Mouse (Mus musculus) spleen, postnatal 4 days (tissue): ENCODE measurements around the gene Dlgap1.
"Not testable (repeated sequence)": the region's sequence is repeated elsewhere in the genome, so short reads cannot be mapped to it uniquely, and the experiment has no call there.

ENCODE experiments used
- DNase-seq, 2 experiments: peaks; one replicate each; pipeline ENCODE4 v3.0.0; 2022; ENCODE audit warnings: low spot score in 2 of 2

The Dlgap1 gene

GRCm38 (mm10) chr17:70805866-70806265 lies 837.0 kb downstream of the Dlgap1 start:
- DNase-seq: no peak

GRCm38 (mm10) chr17:70806600-70806999 lies 837.7 kb downstream of the Dlgap1 start:
- DNase-seq: no peak

DNA sequence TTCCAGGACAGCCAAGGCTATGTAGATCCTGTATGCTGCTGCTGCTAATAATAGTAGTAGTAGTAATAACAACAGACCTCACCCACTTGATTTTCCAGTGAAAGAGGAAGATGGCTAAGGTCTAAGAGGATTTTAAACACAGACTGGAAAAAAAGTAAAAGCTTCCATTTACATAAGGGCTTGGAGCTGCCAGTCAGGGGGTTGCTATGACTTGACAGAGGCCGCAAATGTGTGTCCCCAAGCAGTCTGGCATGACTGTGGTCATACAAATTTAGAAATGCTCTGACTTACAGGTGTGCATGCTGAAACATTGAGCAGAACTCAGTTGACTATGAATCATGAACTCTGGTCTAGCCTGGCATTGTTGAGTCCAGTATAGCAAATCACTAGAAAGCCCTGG lies 839.0 kb downstream of the Dlgap1 start:
- no peak for DNase-seq

- DNase-seq: no peak
These were observed 840.0 kb downstream of the Dlgap1 start for GRCm38 (mm10) chr17:70808837-70809236.

DNA sequence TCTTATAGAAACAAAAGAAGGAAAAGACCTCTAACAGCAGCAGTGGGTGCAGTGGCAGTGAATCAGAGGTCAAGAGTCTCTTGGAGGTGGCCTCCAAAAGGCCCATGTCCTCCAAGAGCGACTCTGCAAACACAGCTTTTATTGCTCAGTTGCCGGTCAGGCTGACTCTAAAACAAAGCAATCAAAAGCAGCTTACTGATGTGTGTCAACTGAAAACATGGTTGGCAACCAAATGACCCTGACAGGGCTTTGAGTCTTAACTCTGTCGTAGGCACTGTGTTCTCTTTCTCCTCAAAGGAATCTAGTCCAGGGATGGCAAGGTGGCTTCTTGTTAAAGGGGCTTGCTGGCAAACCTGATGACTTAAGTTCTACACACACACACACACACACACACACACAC lies 840.9 kb downstream of the Dlgap1 start:
- DNase-seq: no peak

DNA sequence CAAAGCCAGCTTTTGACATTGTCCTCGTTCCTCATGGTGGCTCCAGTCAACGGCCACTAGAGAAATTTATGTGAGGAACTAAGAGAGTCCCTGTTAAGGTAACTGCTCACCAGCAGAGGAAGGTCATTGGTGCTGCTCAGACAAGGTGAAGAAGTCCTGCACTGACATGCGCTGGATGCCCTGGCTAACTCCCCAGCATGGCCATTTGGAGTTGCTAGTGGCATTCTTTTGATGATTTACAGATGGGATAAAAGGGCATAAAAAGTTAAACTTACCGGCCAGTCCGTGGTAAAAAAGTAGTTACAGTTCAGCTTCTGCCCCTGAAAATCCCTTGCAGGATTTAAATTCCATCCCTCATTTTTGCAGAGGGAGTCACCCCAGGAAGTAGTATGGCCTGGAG lies 841.9 kb downstream of the Dlgap1 start:
- DNase-seq: no peak

GRCm38 (mm10) chr17:70815001-70815400 lies 846.1 kb downstream of the Dlgap1 start:
- DNase-seq: no peak

- no peak for DNase-seq
These were observed 849.1 kb downstream of the Dlgap1 start for GRCm38 (mm10) chr17:70817862-70818451.

GRCm38 (mm10) chr17:70823083-70823482 lies 854.2 kb downstream of the Dlgap1 start:
- no peak for DNase-seq

GRCm38 (mm10) chr17:70826227-70826626 lies 857.4 kb downstream of the Dlgap1 start:
- no peak for DNase-seq

GRCm38 (mm10) chr17:70827463-70828179 lies 858.7 kb downstream of the Dlgap1 start:
- not testable (repeated sequence) for DNase-seq

DNA sequence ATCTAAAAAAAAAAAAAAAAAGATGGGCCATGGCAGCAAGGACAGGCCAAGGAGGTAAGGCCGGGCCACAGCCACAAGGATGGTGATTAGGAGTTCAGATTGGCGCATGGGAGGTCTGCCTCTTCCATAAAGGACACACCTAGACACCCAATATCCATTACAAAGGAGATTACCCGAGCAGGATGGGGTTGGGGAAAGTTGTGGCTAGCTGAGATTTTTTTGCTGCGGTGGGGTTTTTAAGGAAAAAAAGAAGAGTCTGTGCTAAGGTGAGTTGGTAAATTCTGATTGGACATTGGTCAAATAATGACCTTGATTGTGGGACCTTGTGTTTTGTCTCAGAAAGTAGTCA lies 859.3 kb downstream of the Dlgap1 start:
- DNase-seq: no peak

DNA sequence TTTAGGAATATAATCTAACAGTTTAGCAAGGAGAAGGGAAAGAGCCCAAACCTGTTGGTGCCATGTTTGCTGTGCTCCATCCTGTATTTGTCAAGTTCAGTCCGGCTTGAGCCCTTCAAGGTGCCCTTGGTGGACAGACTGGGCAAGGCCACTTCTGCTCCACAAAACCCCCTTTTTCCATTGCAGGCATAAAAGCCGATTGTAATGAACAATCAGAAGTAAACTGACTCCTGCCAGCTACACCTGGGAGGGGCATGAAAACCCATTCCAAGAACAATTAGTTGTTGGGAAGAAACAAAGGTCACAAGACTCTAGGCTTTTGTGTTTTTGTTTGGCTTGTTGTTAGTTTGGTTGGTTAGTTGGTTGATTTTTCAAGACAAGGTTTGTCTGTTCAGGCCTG lies 859.7 kb downstream of the Dlgap1 start:
- DNase-seq: no peak

DNA sequence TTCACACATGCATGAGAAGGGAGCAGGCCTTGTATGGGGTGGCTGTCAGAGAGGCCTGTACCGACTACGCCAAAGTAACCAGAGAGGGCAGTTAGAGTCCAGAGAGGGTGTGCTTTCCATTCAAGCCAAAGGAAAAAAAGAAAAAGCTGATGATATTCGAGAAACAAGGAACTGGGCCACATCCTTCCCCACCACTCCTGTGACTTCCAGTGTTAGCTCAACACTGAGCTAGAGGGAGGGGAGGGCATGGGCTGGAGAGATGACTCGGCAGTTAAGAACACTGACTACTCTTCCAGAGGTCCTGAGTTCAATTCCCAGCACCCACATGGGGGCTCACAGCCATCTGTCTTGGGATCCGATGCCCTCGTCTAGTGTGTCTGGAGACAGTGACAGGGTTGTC lies 860.3 kb downstream of the Dlgap1 start:
- DNase-seq: no peak

- no peak for DNase-seq
These were observed 861.3 kb downstream of the Dlgap1 start for GRCm38 (mm10) chr17:70829943-70830715.

DNA sequence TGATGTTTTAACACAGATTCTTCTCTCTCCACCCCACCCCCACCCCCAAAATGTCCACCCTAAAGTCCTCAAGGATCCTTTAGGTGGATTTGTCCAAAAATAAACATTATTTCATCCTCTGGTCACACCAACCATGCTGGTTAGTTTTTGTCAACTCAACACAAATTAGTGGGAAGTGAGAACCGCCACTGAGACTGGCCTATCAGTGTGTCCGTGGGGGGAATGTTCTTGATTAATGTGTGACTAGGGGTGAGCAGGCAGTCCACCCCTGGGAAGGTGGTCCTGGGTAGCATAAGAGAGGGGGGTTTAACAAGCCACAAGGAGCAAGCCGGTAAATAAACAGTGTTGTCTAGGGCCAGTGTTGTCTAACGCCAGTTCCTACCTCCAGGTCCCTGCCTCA lies 862.7 kb downstream of the Dlgap1 start:
- DNase-seq: no peak

DNA sequence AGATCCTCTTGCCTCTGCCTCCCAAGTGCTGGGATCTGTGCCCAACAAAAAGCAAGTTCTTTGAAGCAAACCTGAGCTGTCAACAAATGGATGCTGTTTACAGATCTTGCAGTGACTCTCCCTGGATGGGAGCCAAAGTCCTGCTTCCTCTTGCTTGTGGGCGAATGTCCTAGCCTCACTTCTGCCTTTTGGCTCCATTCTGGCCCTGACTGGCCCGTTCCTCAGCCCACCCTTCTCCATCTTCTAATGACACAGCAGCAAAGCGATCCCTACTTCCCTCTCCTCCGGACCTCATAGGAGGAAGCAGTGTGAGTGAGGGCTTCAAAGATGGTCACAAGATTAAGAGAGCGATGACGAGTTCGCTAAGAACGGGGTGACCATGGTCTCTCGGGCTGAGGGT lies 863.7 kb downstream of the Dlgap1 start:
- peak in 1 of 2 experiments; percentile 43 for DNase-seq

DNA sequence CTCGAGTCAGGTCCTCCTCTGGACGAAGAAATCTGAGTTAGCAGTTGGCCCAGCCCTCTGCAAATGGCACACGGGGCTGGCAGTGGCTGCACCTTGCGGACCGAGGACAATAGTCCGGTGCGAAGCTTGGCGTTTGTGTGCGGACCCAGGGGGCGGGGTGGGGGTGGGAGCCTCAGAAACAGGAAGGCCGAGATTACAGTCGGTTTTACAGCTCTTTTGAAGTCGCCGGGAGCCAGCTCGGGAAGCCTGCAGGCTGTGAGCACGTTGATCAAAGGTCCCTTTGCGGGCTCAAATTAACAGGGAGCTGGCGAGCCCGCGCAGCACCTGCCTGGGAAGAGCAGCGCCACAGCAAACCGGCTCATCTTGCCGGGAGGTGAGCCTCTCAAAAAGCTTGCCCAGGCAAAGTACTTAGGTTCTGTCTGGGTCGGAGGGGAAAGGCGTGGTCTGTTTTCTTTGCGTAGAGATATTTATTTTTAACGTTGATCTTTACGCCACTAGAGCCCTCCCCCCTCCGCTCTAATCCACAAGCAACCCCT lies 865.6 kb downstream of the Dlgap1 start:
- DNase-seq: no peak

DNA sequence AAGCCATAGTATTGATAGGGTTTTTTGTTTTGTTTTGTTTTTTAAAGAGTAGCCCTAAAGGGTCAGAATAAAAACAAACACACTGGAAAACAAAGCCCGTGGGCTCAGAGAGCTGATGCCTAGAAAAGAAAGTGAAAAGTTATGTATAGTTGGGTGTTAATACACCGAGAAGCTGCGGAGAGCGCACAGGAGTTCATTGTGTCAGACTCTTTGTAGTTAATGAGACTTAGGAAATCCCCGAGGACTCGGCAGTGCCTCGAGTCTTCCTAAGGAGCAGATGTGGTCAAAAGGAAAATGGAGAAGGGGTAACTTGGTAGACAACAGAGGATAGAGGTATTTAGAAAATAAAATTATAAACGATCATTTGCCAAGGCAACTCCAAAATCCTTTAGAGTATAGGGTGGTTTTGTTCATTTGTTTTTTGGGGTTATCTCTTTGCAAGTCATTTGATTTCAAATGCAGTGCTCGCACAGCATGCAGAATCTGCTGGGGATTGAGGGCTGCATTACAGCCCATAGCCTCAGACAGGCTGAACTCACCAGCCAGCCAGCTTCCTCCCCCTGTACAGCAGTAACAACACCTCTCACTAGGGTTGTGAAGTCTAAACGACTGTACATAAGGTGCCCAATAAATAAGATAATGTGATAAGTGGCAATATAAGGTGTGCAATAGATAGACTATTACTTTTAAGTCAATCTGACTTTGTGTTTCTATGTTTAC lies 866.4 kb downstream of the Dlgap1 start:
- no peak for DNase-seq

- no peak for DNase-seq
These were observed 867.9 kb downstream of the Dlgap1 start for GRCm38 (mm10) chr17:70836820-70837219.

GRCm38 (mm10) chr17:70837474-70837873 lies 868.6 kb downstream of the Dlgap1 start:
- DNase-seq: not testable (repeated sequence)

DNA sequence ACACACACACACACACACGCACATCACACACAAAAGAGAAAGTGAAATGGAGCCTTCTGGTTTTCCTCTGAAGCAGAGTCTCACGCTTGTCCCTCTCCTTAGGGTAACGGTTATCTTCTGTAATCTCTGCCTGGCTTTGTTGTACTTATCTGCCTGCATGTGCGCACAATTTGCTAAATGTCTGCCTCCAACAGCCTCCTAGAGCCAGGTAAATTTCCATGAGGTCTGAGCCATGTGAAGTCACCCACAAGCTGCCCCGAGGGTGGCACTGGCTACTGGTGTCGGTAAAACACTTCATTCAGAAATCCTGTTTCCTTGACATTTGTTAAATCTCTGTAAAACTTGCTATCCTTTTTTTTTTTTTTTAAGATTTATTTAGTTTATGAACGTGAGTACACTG lies 869.2 kb downstream of the Dlgap1 start:
- DNase-seq: no peak
